Mouse (Mus musculus) stomach, embryonic 15.5 days (tissue): ENCODE results near the gene Olfr632. TPM values are rescaled to one million over a fixed set of nuclear protein-coding genes. Genes with fewer than 3 reads are reported as not detected.

ENCODE experiments used
- polyA plus RNA-seq: library from polyadenylated mRNA; unstranded; fragments of >200 nt; fragmentation: Nextera tagmentation; extraction: Ambion mirVana; gene quantifications from 2 replicates; pipeline ENCODE4 v1.2.1, GENCODE M21; 2015

Olfr632 gene
- polyA plus RNA-seq, 1 experiment from 2014 or later, result not detected

Other genes starting within 250 kb of the Olfr632 start
- gene Olfr243, start 219.7 kb upstream of the Olfr632 start, polyA plus RNA-seq, result not detected in 2 replicates
- gene Olfr628, start 204.0 kb upstream of the Olfr632 start, polyA plus RNA-seq, result not detected in 2 replicates
- gene Olfr629, start 189.4 kb upstream of the Olfr632 start, polyA plus RNA-seq, result not detected in 2 replicates
- not detected in 2 replicates for gene Olfr630, start 177.0 kb upstream of the Olfr632 start, polyA plus RNA-seq
- gene Olfr69, start 162.8 kb upstream of the Olfr632 start, polyA plus RNA-seq, result not detected in 2 replicates
- gene Olfr68, start 154.6 kb upstream of the Olfr632 start, polyA plus RNA-seq, result not detected in 2 replicates
- gene Olfr67, start 142.5 kb upstream of the Olfr632 start, polyA plus RNA-seq, result not detected in 2 replicates
- gene Hbb-bt, start 120.4 kb upstream of the Olfr632 start, polyA plus RNA-seq, result 3,099 and 5,430 TPM in 2 replicates
- gene Hbb-bs, start 106.3 kb upstream of the Olfr632 start, polyA plus RNA-seq, result 8,336 and 14,080 TPM in 2 replicates
- gene Hbb-bh2, start 93.8 kb upstream of the Olfr632 start, polyA plus RNA-seq, result not detected in 2 replicates
- 4.5 and 5.1 TPM in 2 replicates for gene Hbb-bh1, start 91.2 kb upstream of the Olfr632 start, polyA plus RNA-seq
- 247 and 357 TPM in 2 replicates for gene Hbb-y, start 81.1 kb upstream of the Olfr632 start, polyA plus RNA-seq
- gene Olfr66, start 48.1 kb upstream of the Olfr632 start, polyA plus RNA-seq, result not detected in 2 replicates
- not detected in 2 replicates for gene Olfr64, start 39.9 kb upstream of the Olfr632 start, polyA plus RNA-seq
- not detected in 2 replicates for gene Olfr65, start 30.9 kb upstream of the Olfr632 start, polyA plus RNA-seq
- not detected in 2 replicates for gene Olfr631, start 5.5 kb upstream of the Olfr632 start, polyA plus RNA-seq
- not detected in 2 replicates for gene Olfr633, start 10.1 kb downstream of the Olfr632 start, polyA plus RNA-seq
- not detected in 2 replicates for gene Olfr635, start 36.8 kb downstream of the Olfr632 start, polyA plus RNA-seq
- gene Olfr638, start 64.4 kb downstream of the Olfr632 start, polyA plus RNA-seq, result not detected in 2 replicates
- gene Olfr639, start 83.0 kb downstream of the Olfr632 start, polyA plus RNA-seq, result not detected in 2 replicates
- not detected in 2 replicates for gene Olfr640, start 91.2 kb downstream of the Olfr632 start, polyA plus RNA-seq
- not detected in 2 replicates for gene Olfr641, start 101.1 kb downstream of the Olfr632 start, polyA plus RNA-seq
- not detected in 2 replicates for gene Olfr642, start 118.3 kb downstream of the Olfr632 start, polyA plus RNA-seq
- not detected in 2 replicates for gene 4930516K23Rik, start 127.1 kb downstream of the Olfr632 start, polyA plus RNA-seq
- gene Olfr644, start 137.5 kb downstream of the Olfr632 start, polyA plus RNA-seq, result not detected in 2 replicates
- gene Olfr645, start 151.1 kb downstream of the Olfr632 start, polyA plus RNA-seq, result not detected in 2 replicates
- gene Olfr646, start 170.5 kb downstream of the Olfr632 start, polyA plus RNA-seq, result not detected in 2 replicates
- not detected in 2 replicates for gene Ubqln5, start 195.5 kb downstream of the Olfr632 start, polyA plus RNA-seq
- gene Olfr643, start 203.1 kb downstream of the Olfr632 start, polyA plus RNA-seq, result not detected in 2 replicates
- not detected in 2 replicates for gene Ubqln3, start 208.9 kb downstream of the Olfr632 start, polyA plus RNA-seq
- not detected in 2 replicates for gene Ubqlnl, start 216.2 kb downstream of the Olfr632 start, polyA plus RNA-seq
- not detected in 2 replicates for gene Olfm5, start 230.5 kb downstream of the Olfr632 start, polyA plus RNA-seq
- 0.24 and 0.26 TPM in 2 replicates for gene Olfr648, start 249.0 kb downstream of the Olfr632 start, polyA plus RNA-seq